Mouse (Mus musculus): ENCODE data around the gene Cdc42bpb. TPM values are rescaled to one million over a fixed set of nuclear protein-coding genes. Genes with fewer than 3 reads are reported as not detected.

The Cdc42bpb gene
- total and polyA plus RNA-seq, 3 experiments, result 16.7 to 29.7 (median 25.4) TPM

DNA sequence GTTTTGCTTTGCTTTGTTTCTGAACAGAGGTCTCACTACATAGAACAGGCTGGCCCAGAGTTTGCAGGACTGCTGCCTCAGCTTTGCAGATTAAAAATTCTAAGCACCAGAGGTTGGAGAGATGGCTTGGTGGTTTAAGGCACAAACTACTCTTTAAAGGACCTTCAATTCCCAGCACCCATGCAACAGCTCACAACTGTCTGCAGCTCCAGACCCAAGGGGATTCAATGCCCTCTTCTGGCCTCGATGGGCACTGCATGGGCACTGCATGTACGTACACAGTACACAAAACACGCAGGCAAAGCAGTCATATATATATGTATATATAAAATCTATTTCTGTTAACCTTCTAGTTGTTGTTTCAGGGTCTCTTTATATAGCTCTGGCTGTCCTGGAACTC lies 13.3 kb downstream of the Cdc42bpb start:
- Histone ChIP-seq H3K9ac (ENCODE audit: insufficient read depth, low read depth) (no peak overlapping the region), H3K4me3 (replicated peaks in 1 of 3; ENCODE audit: low read depth in 2 of 3, low read length in 2 of 3, poor library complexity in 1 of 3) (no peak overlapping the region), H3K79me2 (replicated peaks; ENCODE audit: control insufficient read depth, extremely low read depth, insufficient read depth, poor library complexity, severe bottlenecking) (no peaks in the 10 kb centered on the region; the same call in 1 of the 2 replicates), H3K4me1 (ENCODE audit: control insufficient read depth in 1 of 2, insufficient read depth in 2 of 2) (peaks cover 13 to 19% of the 10 kb centered on the region in 2 experiments), H3K27ac (ENCODE audit: insufficient read depth, low read depth) (no peak overlapping the region), H3K4me2 (ENCODE audit: insufficient read depth, low read depth, poor library complexity, severe bottlenecking) (no peak overlapping the region), H3K36me3 (replicated peaks in 1 of 2; ENCODE audit: control insufficient read depth in 1 of 2, insufficient read depth in 1 of 2, low read length in 1 of 2) (peaks cover 0 to 18% of the 10 kb centered on the region in 2 experiments), H3K9me3 (replicated peaks; ENCODE audit: low read length) (peaks cover 2% of the 10 kb centered on the region), H3K27me3 (replicated peaks) (no peaks in the 10 kb centered on the region)
- TF ChIP-seq GABPA (IDR thresholded peaks at IDR 0.05; ENCODE audit: insufficient replicate concordance, low read depth, low read length) (no peak), ZMIZ1 (IDR thresholded peaks at IDR 0.05; ENCODE audit: low read depth, low read length) (no peak), MAX (IDR thresholded peaks at IDR 0.05; ENCODE audit: low read length) (no peak), USF2 (conservative IDR thresholded peaks at IDR 0.05; ENCODE audit: low read depth, low read length) (no peak), SMC3 (IDR thresholded peaks at IDR 0.05; ENCODE audit: low read depth, low read length) (peak; percentile 13), MYC (IDR thresholded peaks at IDR 0.05; ENCODE audit: low read depth, low read length) (no peak), POLR2A (IDR thresholded peaks at IDR 0.05; ENCODE audit: low read depth, low read length) (no peak), BHLHE40 (IDR thresholded peaks at IDR 0.05; ENCODE audit: low read depth, low read length) (no peak), CHD2 (IDR thresholded peaks at IDR 0.05; ENCODE audit: low read length) (no peak), CTCF (conservative IDR thresholded peaks at IDR 0.05 in 1 of 2, IDR thresholded peaks at IDR 0.05 in 1 of 2; ENCODE audit: low read depth in 2 of 2, low read length in 2 of 2) (peak in 1 of 2 experiments; percentile 28; a peak in 1 of 4 replicates), PAX5 (IDR thresholded peaks at IDR 0.05; ENCODE audit: low read length) (no peak), POLR2AphosphoS2 (IDR thresholded peaks at IDR 0.05; ENCODE audit: low read depth, low read length) (no peak), SIN3A (IDR thresholded peaks at IDR 0.05; ENCODE audit: low read length) (no peak), ZKSCAN1 (IDR thresholded peaks at IDR 0.05; ENCODE audit: borderline replicate concordance, low read depth, low read length) (no peak), TCF12 (IDR thresholded peaks at IDR 0.05; ENCODE audit: low read depth, low read length) (no peak), NELFE (IDR thresholded peaks at IDR 0.05; ENCODE audit: low read depth, low read length) (no peak), RAD21 (IDR thresholded peaks at IDR 0.05; ENCODE audit: low read depth, low read length) (peak; percentile 13), MEF2A (IDR thresholded peaks at IDR 0.05; ENCODE audit: borderline replicate concordance, low read depth, low read length) (no peak), HCFC1 (IDR thresholded peaks at IDR 0.05; ENCODE audit: low read depth, low read length) (no peak), TBP (conservative IDR thresholded peaks at IDR 0.05; ENCODE audit: low read depth, low read length) (no peak), KAT2A (IDR thresholded peaks at IDR 0.05; ENCODE audit: insufficient replicate concordance, low read length) (no peak), JUND (conservative IDR thresholded peaks at IDR 0.05; ENCODE audit: low read depth, low read length) (no peak), UBTF (IDR thresholded peaks at IDR 0.05; ENCODE audit: low read depth, low read length) (no peak)
- DNase-seq (ENCODE audit: extremely low read depth), result no peak
- dilution Hi-C loops (cut with MboI; ENCODE audit: extremely low pct_ligation_motif_present, extremely low pct_unique_long_range_greater_than_20kb, low sequenced_read_pairs), result no loop called here
- in situ Hi-C loops (cut with MboI; ENCODE audit: low pct_ligation_motif_present, low pct_unique_long_range_greater_than_20kb, low sequenced_read_pairs), result no loop called here
